Mouse (Mus musculus) forebrain, embryonic 14.5 days (tissue): Measurements from ENCODE around the gene Amotl2. TPM values are rescaled to one million over a fixed set of nuclear protein-coding genes. Genes with fewer than 3 reads are reported as not detected.

Source experiments
- ATAC-seq: fragments of 200-750 bp; cut with Nextera tagmentation; 2 replicates; pipeline ENCODE4 v1.8.0; 2017; ENCODE audit warnings: mild to moderate bottlenecking, moderate library complexity
- DNase-seq: peaks from one replicate; pipeline ENCODE4 v3.0.0-alpha.2; 2015; ENCODE audit warnings: low spot score
- H3K27ac ChIP-seq: fragments of 300-500 bp; sonication (generic); 2 replicates; pipeline ENCODE4 v1.5.1; 2014; ENCODE audit warnings: low read depth, mild to moderate bottlenecking, control low read depth, low read length, moderate library complexity
- H3K27me3 ChIP-seq: fragments of 300-500 bp; sonication (generic); replicated peaks from 2 replicates; pipeline ENCODE4 v1.6.1; 2014; ENCODE audit warnings: low read length, control low read depth, mixed read lengths; ENCODE audit not compliant: control insufficient read depth, insufficient read depth
- H3K36me3 ChIP-seq: fragments of 300-500 bp; sonication (generic); 2 replicates; pipeline ENCODE4 v1.6.1; 2014; ENCODE audit warnings: low read length, control low read depth; ENCODE audit not compliant: control insufficient read depth, insufficient read depth
- H3K4me1 ChIP-seq: fragments of 300-500 bp; sonication (generic); 2 replicates; pipeline ENCODE4 v1.6.1; 2014; ENCODE audit warnings: antibody characterized with exemption, low read length, control low read depth; ENCODE audit not compliant: control insufficient read depth, insufficient read depth
- H3K4me2 ChIP-seq: fragments of 300-500 bp; sonication (generic); 2 replicates; pipeline ENCODE4 v1.6.1; 2014; ENCODE audit warnings: mild to moderate bottlenecking, control low read depth, low read length
- H3K4me3 ChIP-seq: fragments of 300-500 bp; sonication (generic); 2 replicates; pipeline ENCODE4 v1.5.1; 2014; ENCODE audit warnings: low read depth, low read length, control low read depth
- H3K9ac ChIP-seq: fragments of 300-500 bp; sonication (generic); 2 replicates; pipeline ENCODE4 v1.6.1; 2014; ENCODE audit warnings: mild to moderate bottlenecking, low read length, control low read depth, moderate library complexity
- H3K9me3 ChIP-seq: fragments of 300-500 bp; sonication (generic); replicated peaks from 2 replicates; pipeline ENCODE4 v1.6.1; 2016; ENCODE audit warnings: low read length, control low read depth, mixed read lengths; ENCODE audit not compliant: control insufficient read depth
- WGBS: fragments of 180-500 bp; shearing (Covaris S2); extraction: QIAGEN DNeasy Blood & Tissue Kit; methylation state at CpG from one replicate; pipeline ENCODE4 v1.1.7; 2014; 5-methylcytosine and 5-hydroxymethylcytosine counted together
- polyA plus RNA-seq: library from polyadenylated mRNA; unstranded; fragments of >200 nt; fragmentation: Nextera tagmentation; extraction: Ambion mirVana; gene quantifications from 2 replicates; pipeline ENCODE4 v1.2.1, GENCODE M21; 2014

Gene Amotl2
- 30.4 and 44.0 TPM in 2 replicates for polyA plus RNA-seq

GRCm38 (mm10) chr9:102716481-102717163 lies at the start of gene Amotl2:
Gene Amotl2 (plus strand): TSS chr9:102716672.
- DNase-seq (no peak), ATAC-seq (no peak)
- WGBS: 6% methylated on average over 22 of the region's 22 CpGs
- H3K9me3 ChIP-seq: no peaks in the 10 kb centered on the region
- peaks cover 37% of the 10 kb centered on the region for H3K4me1 ChIP-seq
- H3K4me2 ChIP-seq: peak within 1 kb of the TSS; percentile 94
- peak within 1 kb of the TSS; percentile 96 for H3K27ac ChIP-seq
- H3K4me3 ChIP-seq: peak within 1 kb of the TSS; percentile 86
- H3K36me3 ChIP-seq: peaks cover 17% of the 10 kb centered on the region
- peak within 1 kb of the TSS; percentile 97 for H3K9ac ChIP-seq
- no peaks in the 10 kb centered on the region for H3K27me3 ChIP-seq

GRCm38 (mm10) chr9:102668115-102668514 lies 48.4 kb upstream of the Amotl2 start:
- H3K36me3 ChIP-seq: no peaks in the 10 kb centered on the region
- no peak for ATAC-seq
- H3K4me2 ChIP-seq: no peak overlapping the region
- peaks cover 3% of the 10 kb centered on the region; the same call in 1 of the 2 replicates for H3K4me1 ChIP-seq
- no peak overlapping the region for H3K4me3 ChIP-seq
- DNase-seq: peak; percentile 5
- H3K9ac ChIP-seq: no peak overlapping the region
- WGBS: 48% methylated on average over 6 of the region's 6 CpGs
- H3K27ac ChIP-seq: no peak overlapping the region
- no peaks in the 10 kb centered on the region for H3K9me3 ChIP-seq
- H3K27me3 ChIP-seq: no peaks in the 10 kb centered on the region

- 90% methylated on average over 12 of the region's 12 CpGs for WGBS
- DNase-seq (no peak), ATAC-seq (no peak)
- Histone ChIP-seq H3K9me3 (no peaks in the 10 kb centered on the region), H3K36me3 (no peaks in the 10 kb centered on the region), H3K27ac (no peak overlapping the region), H3K4me3 (no peak overlapping the region), H3K9ac (no peak overlapping the region), H3K27me3 (no peaks in the 10 kb centered on the region), H3K4me2 (no peak overlapping the region), H3K4me1 (peaks cover 3% of the 10 kb centered on the region; the same call in 1 of the 2 replicates)
These were observed 47.6 kb upstream of the Amotl2 start for GRCm38 (mm10) chr9:102668906-102669305.

- Histone ChIP-seq H3K9ac (no peak overlapping the region), H3K27ac (no peak overlapping the region), H3K9me3 (no peaks in the 10 kb centered on the region), H3K4me2 (no peak overlapping the region), H3K27me3 (no peaks in the 10 kb centered on the region), H3K4me3 (no peak overlapping the region), H3K36me3 (no peaks in the 10 kb centered on the region), H3K4me1 (no peaks in the 10 kb centered on the region; the same call in 1 of the 2 replicates)
- WGBS: 79% methylated on average over 7 of the region's 7 CpGs
- ATAC-seq (no peak), DNase-seq (no peak)
These were observed 43.1 kb upstream of the Amotl2 start for GRCm38 (mm10) chr9:102673381-102673780.

GRCm38 (mm10) chr9:102675922-102676321 lies 40.5 kb upstream of the Amotl2 start:
- WGBS: 69% methylated on average over 5 of the region's 5 CpGs
- no peak for ATAC-seq

DNA sequence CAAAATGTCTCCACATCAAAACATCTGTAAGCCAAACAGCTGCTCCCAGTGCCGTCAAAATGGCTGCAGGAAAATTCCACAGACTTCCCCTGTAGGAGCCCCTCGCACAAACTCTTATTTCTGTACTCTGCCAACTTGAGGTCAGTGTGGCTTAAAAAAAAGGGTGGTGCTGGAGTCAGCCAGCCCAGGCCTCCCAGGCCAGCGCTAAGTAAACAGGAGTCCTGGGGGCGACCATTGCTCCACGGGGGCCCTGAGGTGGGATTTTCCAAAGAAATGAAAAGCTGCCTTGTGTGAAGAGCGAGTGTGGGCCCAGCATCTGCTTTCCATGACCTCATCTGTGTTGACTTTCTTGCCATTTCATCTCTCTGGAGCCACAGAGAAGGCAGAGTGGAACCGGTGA lies 35.0 kb upstream of the Amotl2 start:
- Histone ChIP-seq H3K4me2 (no peak overlapping the region), H3K36me3 (no peaks in the 10 kb centered on the region), H3K9me3 (no peaks in the 10 kb centered on the region), H3K27ac (no peak overlapping the region), H3K27me3 (no peaks in the 10 kb centered on the region), H3K4me1 (no peaks in the 10 kb centered on the region), H3K9ac (no peak overlapping the region), H3K4me3 (no peak overlapping the region)
- WGBS: 69% methylated on average over 7 of the region's 7 CpGs
- DNase-seq (no peak), ATAC-seq (no peak)

More at GRCm38 (mm10) chr9:102675922-102676321, 40.5 kb upstream of the Amotl2 start:
- no peak for DNase-seq
- Histone ChIP-seq H3K9me3 (no peaks in the 10 kb centered on the region), H3K27me3 (no peaks in the 10 kb centered on the region), H3K4me1 (no peaks in the 10 kb centered on the region; the same call in 1 of the 2 replicates), H3K36me3 (no peaks in the 10 kb centered on the region), H3K9ac (no peak overlapping the region), H3K4me2 (no peak overlapping the region), H3K27ac (no peak overlapping the region), H3K4me3 (no peak overlapping the region)

DNA sequence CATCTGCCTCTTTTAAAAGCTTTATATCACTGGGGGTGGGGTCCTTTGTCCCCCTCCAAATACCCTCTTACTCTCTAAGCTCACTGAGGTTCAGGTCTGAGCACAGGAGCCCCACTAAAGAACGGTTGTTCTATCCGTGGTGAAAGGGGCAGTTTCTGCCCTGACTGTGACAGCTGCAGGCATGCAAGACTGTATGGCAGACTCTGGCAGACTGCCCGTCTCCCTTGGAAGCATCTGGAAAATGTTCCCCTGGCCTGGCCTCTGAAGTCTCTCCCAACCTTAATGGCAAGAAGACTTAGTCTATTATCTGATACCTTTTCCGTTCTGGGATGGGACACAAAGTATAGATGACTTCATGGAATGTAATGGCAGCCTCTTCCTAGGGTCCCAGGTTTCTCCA lies 28.5 kb upstream of the Amotl2 start:
- Histone ChIP-seq H3K9ac (peak overlapping the region; percentile 32; the same call in 1 of the 2 replicates), H3K36me3 (no peaks in the 10 kb centered on the region), H3K27me3 (no peaks in the 10 kb centered on the region), H3K4me1 (peaks cover 32% of the 10 kb centered on the region), H3K9me3 (no peaks in the 10 kb centered on the region), H3K4me3 (no peak overlapping the region), H3K4me2 (no peak overlapping the region), H3K27ac (peak overlapping the region; percentile 55; the same call in 1 of the 2 replicates)
- peak; percentile 76 for DNase-seq
- 5% methylated on average over 4 of the region's 4 CpGs for WGBS
- 0 out of 2 replicates have a peak, but pooled peaks have one; percentile 6 for ATAC-seq

GRCm38 (mm10) chr9:102689406-102689939 lies 27.0 kb upstream of the Amotl2 start:
- Histone ChIP-seq H3K9ac (peak overlapping the region; percentile 73), H3K36me3 (no peaks in the 10 kb centered on the region), H3K4me1 (peaks cover 32% of the 10 kb centered on the region), H3K27me3 (no peaks in the 10 kb centered on the region), H3K4me2 (peak overlapping the region; percentile 63), H3K27ac (peak overlapping the region; percentile 94), H3K9me3 (no peaks in the 10 kb centered on the region), H3K4me3 (peak overlapping the region; percentile 46)
- DNase-seq (peak; percentile 70), ATAC-seq (peak; percentile 32)
- 2% methylated on average over 13 of the region's 13 CpGs for WGBS
